In genomic region chr5:74168085-74168484, GRCm38 (mm10) we compare ENCODE assay signal across 19 mouse cellular contexts. TPM values are rescaled to one million over a fixed set of nuclear protein-coding genes. Genes with fewer than 3 reads are reported as not detected.
DNase-seq lines count a peak whose midpoint lies in the region; ATAC-seq lines count a peak whose summit lies in the region.
"Had no signal": no experiment of that assay in that cellular context is flagged by ENCODE, and none has a peak within 500 bp of the region (broad histone marks: within the 10 kb centered on the region; RNA-seq: fewer than 3 reads in every experiment).

No protein-coding gene starts in this region.

- peak; percentile 61 for ATAC-seq in lung, embryonic 16.5 days (ENCODE audit: low read depth)
- no peak for ATAC-seq in limb, embryonic 13.5 days (ENCODE audit: low FRiP score, low read depth)
- no peak for ATAC-seq in neural tube, embryonic 15.5 days (ENCODE audit: low FRiP score)
- ATAC-seq: hindbrain, postnatal 0 days; liver, postnatal 0 days; midbrain, embryonic 15.5 days had no signal

- no peak overlapping the region for H3K4me2 ChIP-seq in lung, embryonic 16.5 days (ENCODE audit: low read depth, low read length)
- no peak overlapping the region for H3K4me2 ChIP-seq in limb, embryonic 13.5 days (replicated peaks)
- H3K4me2 ChIP-seq in neural tube, embryonic 15.5 days = no peak overlapping the region
- H3K4me2 ChIP-seq: midbrain, embryonic 15.5 days had no signal

- peak overlapping the region; percentile 49; the same call in 1 of the 2 replicates for H3K27ac ChIP-seq in heart, embryonic 10.5 days
- peak overlapping the region; percentile 40; the same call in 1 of the 2 replicates for H3K27ac ChIP-seq in lung, embryonic 16.5 days (ENCODE audit: low read length)
- 0 out of 2 replicates have a peak overlapping the region, but pooled peaks have one; percentile 22 for H3K27ac ChIP-seq in limb, embryonic 13.5 days
- H3K27ac ChIP-seq in neural tube, embryonic 15.5 days (replicated peaks) = no peak overlapping the region
- H3K27ac ChIP-seq: hindbrain, postnatal 0 days; midbrain, embryonic 15.5 days had no signal

- no peaks in the 10 kb centered on the region for H3K9me3 ChIP-seq in heart, embryonic 10.5 days
- no peaks in the 10 kb centered on the region for H3K9me3 ChIP-seq in lung, embryonic 16.5 days (ENCODE audit: control insufficient read depth, low read length)
- H3K9me3 ChIP-seq in limb, embryonic 13.5 days = no peaks in the 10 kb centered on the region
- no peaks in the 10 kb centered on the region for H3K9me3 ChIP-seq in neural tube, embryonic 15.5 days (replicated peaks)
- H3K9me3 ChIP-seq: G1E; midbrain, embryonic 15.5 days had no signal

- DNase-seq in heart, embryonic 10.5 days (ENCODE audit: low spot score) = no peak
- DNase-seq in heart, adult 8-10 months (ENCODE audit: low spot score) = no peak
- DNase-seq in lung, postnatal 4 days = no peak
- no peak for DNase-seq in layer of hippocampus, adult 9-10 months (ENCODE audit: low spot score)
- no peak for DNase-seq in Muller cell, postnatal 12 days (ENCODE audit: inconsistent ontology term)
- DNase-seq: adrenal gland, postnatal 36 days; cerebellum, adult 11-12 months; cerebellum, postnatal 14 days; heart, postnatal 36 days; liver, postnatal 0 days; right cerebral cortex, postnatal 14 days; spleen, adult 18-20 months had no signal

- WGBS in heart, embryonic 10.5 days = 79% methylated on average over 3 of the region's 3 CpGs
- 39% methylated on average over 3 of the region's 3 CpGs for WGBS in lung, embryonic 16.5 days
- WGBS in limb, embryonic 13.5 days = 72% methylated on average over 3 of the region's 3 CpGs
- 88% methylated on average over 3 of the region's 3 CpGs for WGBS in neural tube, embryonic 15.5 days

- H3K9ac ChIP-seq in lung, embryonic 16.5 days (ENCODE audit: low read length) = no peak overlapping the region
- H3K9ac ChIP-seq in limb, embryonic 13.5 days = no peak overlapping the region
- no peak overlapping the region for H3K9ac ChIP-seq in neural tube, embryonic 15.5 days (replicated peaks)
- H3K9ac ChIP-seq: liver, postnatal 0 days; midbrain, embryonic 15.5 days had no signal

- no peaks in the 10 kb centered on the region for H3K27me3 ChIP-seq in heart, embryonic 10.5 days (ENCODE audit: insufficient read depth, poor library complexity, severe bottlenecking)
- no peaks in the 10 kb centered on the region for H3K27me3 ChIP-seq in lung, embryonic 16.5 days (ENCODE audit: control insufficient read depth, insufficient read depth, low read depth, low read length)
- H3K27me3 ChIP-seq in limb, embryonic 13.5 days = no peaks in the 10 kb centered on the region
- H3K27me3 ChIP-seq in neural tube, embryonic 15.5 days (replicated peaks) = no peaks in the 10 kb centered on the region
- H3K27me3 ChIP-seq: midbrain, embryonic 15.5 days had no signal

- peaks cover 47% of the 10 kb centered on the region for H3K4me1 ChIP-seq in heart, embryonic 10.5 days
- H3K4me1 ChIP-seq in lung, embryonic 16.5 days (replicated peaks; ENCODE audit: control insufficient read depth, insufficient read depth, low read length) = peaks cover 36% of the 10 kb centered on the region
- H3K4me1 ChIP-seq in limb, embryonic 13.5 days = peaks cover 42% of the 10 kb centered on the region
- no peaks in the 10 kb centered on the region for H3K4me1 ChIP-seq in neural tube, embryonic 15.5 days
- H3K4me1 ChIP-seq: midbrain, embryonic 15.5 days had no signal

- no peak overlapping the region for H3K4me3 ChIP-seq in heart, embryonic 10.5 days
- no peak overlapping the region for H3K4me3 ChIP-seq in lung, embryonic 16.5 days (ENCODE audit: low read length)
- H3K4me3 ChIP-seq in limb, embryonic 13.5 days = no peak overlapping the region
- no peak overlapping the region for H3K4me3 ChIP-seq in neural tube, embryonic 15.5 days (replicated peaks)
- H3K4me3 ChIP-seq: midbrain, embryonic 15.5 days; myocyte had no signal

- no peaks in the 10 kb centered on the region for H3K36me3 ChIP-seq in heart, embryonic 10.5 days
- H3K36me3 ChIP-seq in lung, embryonic 16.5 days (ENCODE audit: control insufficient read depth, insufficient read depth, low read length) = no peaks in the 10 kb centered on the region
- H3K36me3 ChIP-seq in limb, embryonic 13.5 days = no peaks in the 10 kb centered on the region
- no peaks in the 10 kb centered on the region for H3K36me3 ChIP-seq in neural tube, embryonic 15.5 days
- H3K36me3 ChIP-seq: G1E; midbrain, embryonic 15.5 days had no signal

RNA-seq across cellular contexts. Expression of gene Rasl11b, which starts 27.0 kb away (rescaled TPM):
- polyA plus RNA-seq in heart, embryonic 10.5 days (2016; fragmentation: Nextera tagmentation; extraction: Ambion mirVana) = 58.3 and 65.9 TPM in 2 replicates
- 10 to 100 TPM; 36.0 to 52.1 (median 41.2) TPM for total RNA-seq in heart, adult 8-10 months (2022)
- 182 and 188 TPM in 2 replicates for polyA plus RNA-seq in lung, embryonic 16.5 days (2015; fragmentation: Nextera tagmentation; extraction: Ambion mirVana)
- 147 and 149 TPM in 2 replicates for polyA plus RNA-seq in limb, embryonic 13.5 days (2015; fragmentation: Nextera tagmentation; extraction: Ambion mirVana)
- 16.5 and 17.4 TPM in 2 replicates for polyA plus RNA-seq in neural tube, embryonic 15.5 days (2015; fragmentation: Nextera tagmentation; extraction: Ambion mirVana)
